Mouse (Mus musculus): ENCODE data around the gene Nlrc5. TPM values are rescaled to one million over a fixed set of nuclear protein-coding genes. Genes with fewer than 3 reads are reported as not detected.

Gene Nlrc5
- polyA plus RNA-seq, 1 experiment: 7.4 TPM

GRCm38 (mm10) chr8:94552696-94553095 lies 118.5 kb downstream of the Nlrc5 start:
- H3K27ac ChIP-seq (ENCODE audit: insufficient read depth, low read depth, low read length): no peak overlapping the region
- H3K27me3 ChIP-seq (ENCODE audit: control insufficient read depth, insufficient read depth, low read length): no peaks in the 10 kb centered on the region
- no peaks in the 10 kb centered on the region for H3K4me1 ChIP-seq (ENCODE audit: control insufficient read depth, insufficient read depth, insufficient read length, low read length)
- no peak for TF ChIP-seq POLR2A (IDR thresholded peaks at IDR 0.05; ENCODE audit: low read depth, low read length)
- no peak for TF ChIP-seq CTCF (IDR thresholded peaks at IDR 0.05; ENCODE audit: extremely low read depth, insufficient read length, insufficient replicate concordance, low read depth, low read length)
- 61% methylated on average over 2 of the region's 2 CpGs for WGBS
- no peak overlapping the region for H3K4me3 ChIP-seq (ENCODE audit: low read depth, low read length)
- no peaks in the 10 kb centered on the region; the same call in 1 of the 2 replicates for H3K36me3 ChIP-seq (ENCODE audit: control insufficient read depth, insufficient read depth, low read length)

- WGBS: 84% methylated on average over 3 of the region's 3 CpGs
- no peak overlapping the region for H3K27ac ChIP-seq (ENCODE audit: insufficient read depth, low read depth, low read length)
- TF ChIP-seq CTCF (IDR thresholded peaks at IDR 0.05; ENCODE audit: extremely low read depth, insufficient read length, insufficient replicate concordance, low read depth, low read length) (no peak), POLR2A (IDR thresholded peaks at IDR 0.05; ENCODE audit: low read depth, low read length) (no peak)
- no peaks in the 10 kb centered on the region for H3K27me3 ChIP-seq (ENCODE audit: control insufficient read depth, insufficient read depth, low read length)
- H3K4me1 ChIP-seq (ENCODE audit: control insufficient read depth, insufficient read depth, insufficient read length, low read length): no peaks in the 10 kb centered on the region
- 0 out of 2 replicates have a peak, but pooled peaks cover 4% of the 10 kb centered on the region for H3K36me3 ChIP-seq (ENCODE audit: control insufficient read depth, insufficient read depth, low read length)
- H3K4me3 ChIP-seq (ENCODE audit: low read depth, low read length): no peak overlapping the region
Observed at GRCm38 (mm10) chr8:94557281-94557680, 123.1 kb downstream of the Nlrc5 start.

GRCm38 (mm10) chr8:94561256-94561655 lies 127.1 kb downstream of the Nlrc5 start:
- H3K36me3 ChIP-seq (ENCODE audit: control insufficient read depth, insufficient read depth, low read length): 0 out of 2 replicates have a peak, but pooled peaks cover 4% of the 10 kb centered on the region
- no peak overlapping the region for H3K4me3 ChIP-seq (ENCODE audit: low read depth, low read length)
- 79% methylated on average over 5 of the region's 5 CpGs for WGBS
- no peak overlapping the region for H3K27ac ChIP-seq (ENCODE audit: insufficient read depth, low read depth, low read length)
- no peaks in the 10 kb centered on the region for H3K27me3 ChIP-seq (ENCODE audit: control insufficient read depth, insufficient read depth, low read length)
- TF ChIP-seq CTCF (IDR thresholded peaks at IDR 0.05; ENCODE audit: extremely low read depth, insufficient read length, insufficient replicate concordance, low read depth, low read length) (no peak), POLR2A (IDR thresholded peaks at IDR 0.05; ENCODE audit: low read depth, low read length) (no peak)
- no peaks in the 10 kb centered on the region for H3K4me1 ChIP-seq (ENCODE audit: control insufficient read depth, insufficient read depth, insufficient read length, low read length)

- Histone ChIP-seq H3K27me3 (ENCODE audit: control insufficient read depth, insufficient read depth, low read length) (no peaks in the 10 kb centered on the region), H3K27ac (ENCODE audit: insufficient read depth, low read depth, low read length) (no peak overlapping the region), H3K4me3 (ENCODE audit: low read depth, low read length) (no peak overlapping the region), H3K4me1 (ENCODE audit: control insufficient read depth, insufficient read depth, insufficient read length, low read length) (no peaks in the 10 kb centered on the region), H3K36me3 (ENCODE audit: control insufficient read depth, insufficient read depth, low read length) (no peaks in the 10 kb centered on the region)
- TF ChIP-seq CTCF (IDR thresholded peaks at IDR 0.05; ENCODE audit: extremely low read depth, insufficient read length, insufficient replicate concordance, low read depth, low read length): no peak
- TF ChIP-seq POLR2A (IDR thresholded peaks at IDR 0.05; ENCODE audit: low read depth, low read length): no peak
Observed at GRCm38 (mm10) chr8:94564421-94564820, 130.3 kb downstream of the Nlrc5 start.

GRCm38 (mm10) chr8:94566033-94566432 lies 131.9 kb downstream of the Nlrc5 start:
- H3K27me3 ChIP-seq (ENCODE audit: control insufficient read depth, insufficient read depth, low read length): no peaks in the 10 kb centered on the region
- no peaks in the 10 kb centered on the region; the same call in 1 of the 2 replicates for H3K36me3 ChIP-seq (ENCODE audit: control insufficient read depth, insufficient read depth, low read length)
- TF ChIP-seq CTCF (IDR thresholded peaks at IDR 0.05; ENCODE audit: extremely low read depth, insufficient read length, insufficient replicate concordance, low read depth, low read length) (no peak), POLR2A (IDR thresholded peaks at IDR 0.05; ENCODE audit: low read depth, low read length) (no peak)
- WGBS: 87% methylated on average over 6 of the region's 6 CpGs
- no peak overlapping the region for H3K4me3 ChIP-seq (ENCODE audit: low read depth, low read length)
- no peak overlapping the region for H3K27ac ChIP-seq (ENCODE audit: insufficient read depth, low read depth, low read length)
- no peaks in the 10 kb centered on the region for H3K4me1 ChIP-seq (ENCODE audit: control insufficient read depth, insufficient read depth, insufficient read length, low read length)

GRCm38 (mm10) chr8:94566446-94567158 lies 132.4 kb downstream of the Nlrc5 start:
- Histone ChIP-seq H3K36me3 (ENCODE audit: control insufficient read depth, insufficient read depth, low read length) (no peaks in the 10 kb centered on the region; the same call in 1 of the 2 replicates), H3K27ac (ENCODE audit: insufficient read depth, low read depth, low read length) (no peak overlapping the region), H3K4me3 (ENCODE audit: low read depth, low read length) (no peak overlapping the region), H3K27me3 (ENCODE audit: control insufficient read depth, insufficient read depth, low read length) (no peaks in the 10 kb centered on the region), H3K4me1 (ENCODE audit: control insufficient read depth, insufficient read depth, insufficient read length, low read length) (no peaks in the 10 kb centered on the region)
- 49% methylated on average over 15 of the region's 15 CpGs for WGBS
- TF ChIP-seq POLR2A (IDR thresholded peaks at IDR 0.05; ENCODE audit: low read depth, low read length) (no peak), CTCF (IDR thresholded peaks at IDR 0.05; ENCODE audit: extremely low read depth, insufficient read length, insufficient replicate concordance, low read depth, low read length) (no peak)

- peaks cover 1% of the 10 kb centered on the region for H3K36me3 ChIP-seq (ENCODE audit: control insufficient read depth, insufficient read depth, low read length)
- TF ChIP-seq POLR2A (IDR thresholded peaks at IDR 0.05; ENCODE audit: low read depth, low read length): no peak
- no peak for TF ChIP-seq CTCF (IDR thresholded peaks at IDR 0.05; ENCODE audit: extremely low read depth, insufficient read length, insufficient replicate concordance, low read depth, low read length)
- WGBS: 84% methylated on average over 8 of the region's 8 CpGs
- no peaks in the 10 kb centered on the region for H3K27me3 ChIP-seq (ENCODE audit: control insufficient read depth, insufficient read depth, low read length)
- no peaks in the 10 kb centered on the region for H3K4me1 ChIP-seq (ENCODE audit: control insufficient read depth, insufficient read depth, insufficient read length, low read length)
- no peak overlapping the region for H3K27ac ChIP-seq (ENCODE audit: insufficient read depth, low read depth, low read length)
- no peak overlapping the region for H3K4me3 ChIP-seq (ENCODE audit: low read depth, low read length)
Observed at GRCm38 (mm10) chr8:94567159-94567849, 133.1 kb downstream of the Nlrc5 start.

Data from small intestine, adult 2 months (tissue).